Mouse (Mus musculus) lung, embryonic 14.5 days (tissue): ENCODE results near the gene Zswim3. TPM values are rescaled to one million over a fixed set of nuclear protein-coding genes. Genes with fewer than 3 reads are reported as not detected.
"Not testable (repeated sequence)": the region's sequence is repeated elsewhere in the genome, so short reads cannot be mapped to it uniquely, and the experiment has no call there.

Experiments
- ATAC-seq: fragments of 200-750 bp; cut with Nextera tagmentation; 2 replicates; pipeline ENCODE4 v1.8.0; 2017; ENCODE audit warnings: mild to moderate bottlenecking, moderate TSS enrichment, moderate library complexity; ENCODE audit not compliant: insufficient read depth
- DNase-seq: peaks from one replicate; pipeline ENCODE4 v3.0.0-alpha.2; 2015
- H3K27ac ChIP-seq: fragments of 300-500 bp; sonication (generic); 2 replicates; pipeline ENCODE4 v1.5.1; 2014; ENCODE audit warnings: low read depth, mild to moderate bottlenecking, moderate library complexity
- H3K27me3 ChIP-seq: fragments of 300-500 bp; sonication (generic); 2 replicates; pipeline ENCODE4 v1.6.1; 2014; ENCODE audit warnings: low read length, control low read depth; ENCODE audit not compliant: insufficient read depth
- H3K36me3 ChIP-seq: fragments of 300-500 bp; sonication (generic); 2 replicates; pipeline ENCODE4 v1.6.1; 2014; ENCODE audit warnings: control low read depth; ENCODE audit not compliant: insufficient read depth
- H3K4me1 ChIP-seq: fragments of 300-500 bp; sonication (generic); 2 replicates; pipeline ENCODE4 v1.6.1; 2014; ENCODE audit warnings: antibody characterized with exemption, control low read depth; ENCODE audit not compliant: insufficient read depth
- H3K4me2 ChIP-seq: fragments of 300-500 bp; sonication (generic); 2 replicates; pipeline ENCODE4 v1.6.1; 2014; ENCODE audit warnings: mild to moderate bottlenecking
- H3K4me3 ChIP-seq: fragments of 300-500 bp; sonication (generic); 2 replicates; pipeline ENCODE4 v1.5.1; 2014; ENCODE audit warnings: low read depth, low read length
- H3K9ac ChIP-seq: fragments of 300-500 bp; sonication (generic); 2 replicates; pipeline ENCODE4 v1.6.1; 2014
- H3K9me3 ChIP-seq: fragments of 300-500 bp; sonication (generic); 2 replicates; pipeline ENCODE4 v1.6.1; 2016; ENCODE audit warnings: low read depth, low read length, control low read depth
- CTCF ChIP-seq: IDR thresholded peaks from 2 replicates; pipeline ENCODE4 v1.5.1; 2016; ENCODE audit warnings: antibody characterized with exemption, low read depth
- WGBS: fragments of 180-500 bp; shearing (Covaris S2); extraction: QIAGEN DNeasy Blood & Tissue Kit; methylation state at CpG from one replicate; pipeline ENCODE4 v1.1.7; 2014; 5-methylcytosine and 5-hydroxymethylcytosine counted together
- polyA plus RNA-seq: library from polyadenylated mRNA; unstranded; fragments of >200 nt; fragmentation: Nextera tagmentation; extraction: Ambion mirVana; gene quantifications from 2 replicates; pipeline ENCODE4 v1.2.1, GENCODE M21; 2014

Gene Zswim3
- polyA plus RNA-seq, 1 experiment from 2014 or later = 7.0 TPM

DNA sequence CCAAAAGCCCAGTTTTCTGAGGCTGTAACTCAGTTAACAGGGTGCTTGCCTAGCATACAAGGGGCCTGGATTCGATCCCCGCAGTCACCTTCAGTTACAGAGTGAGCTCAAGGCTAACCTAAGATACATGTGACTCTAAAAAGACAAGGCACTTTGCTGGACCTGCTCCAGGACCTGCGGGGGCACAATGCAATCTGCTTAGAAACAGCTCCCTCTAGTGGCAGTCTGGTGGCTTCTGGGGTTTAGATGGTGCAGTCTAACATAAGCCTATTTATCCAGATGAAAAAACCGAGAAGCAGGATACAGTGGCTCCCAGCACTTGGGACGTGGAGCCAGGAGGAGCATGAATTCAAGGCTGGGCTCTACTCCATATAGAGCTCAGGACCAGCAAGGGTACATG, 10.6 kb upstream of the Zswim3 start:
- Histone ChIP-seq H3K4me3 (no peak overlapping the region), H3K4me1 (no peaks in the 10 kb centered on the region), H3K9ac (no peak overlapping the region), H3K27ac (no peak overlapping the region), H3K9me3 (no peaks in the 10 kb centered on the region), H3K36me3 (peaks cover 79% of the 10 kb centered on the region), H3K27me3 (no peaks in the 10 kb centered on the region), H3K4me2 (no peak overlapping the region)
- DNase-seq = peak; percentile 96
- TF ChIP-seq CTCF = peak; percentile 88
- WGBS = 27% methylated on average over 5 of the region's 5 CpGs
- peak; percentile 56; the same call in 1 of the 2 replicates for ATAC-seq

GRCm38 (mm10) chr2:164795868-164796267, 9.0 kb upstream of the Zswim3 start:
- no peak for TF ChIP-seq CTCF
- H3K27me3 ChIP-seq = no peaks in the 10 kb centered on the region
- no peak overlapping the region for H3K27ac ChIP-seq
- no peak overlapping the region for H3K4me2 ChIP-seq
- DNase-seq (no peak), ATAC-seq (no peak)
- 74% methylated on average over 4 of the region's 4 CpGs for WGBS
- H3K4me1 ChIP-seq = no peaks in the 10 kb centered on the region
- no peak overlapping the region for H3K9ac ChIP-seq
- peaks cover 81% of the 10 kb centered on the region for H3K36me3 ChIP-seq
- no peak overlapping the region for H3K4me3 ChIP-seq
- H3K9me3 ChIP-seq = no peaks in the 10 kb centered on the region

- not testable (repeated sequence) for H3K27me3 ChIP-seq, H3K9me3 ChIP-seq, H3K27ac ChIP-seq, H3K9ac ChIP-seq, H3K4me1 ChIP-seq, H3K4me2 ChIP-seq, ATAC-seq, H3K4me3 ChIP-seq
- H3K36me3 ChIP-seq = peaks cover 61% of the 10 kb centered on the region
- TF ChIP-seq CTCF = peak; percentile 35
- WGBS = 80% methylated on average over 6 of the region's 6 CpGs
- peak; percentile 38 for DNase-seq
These were observed 6.3 kb upstream of the Zswim3 start for GRCm38 (mm10) chr2:164798554-164798953.

DNA sequence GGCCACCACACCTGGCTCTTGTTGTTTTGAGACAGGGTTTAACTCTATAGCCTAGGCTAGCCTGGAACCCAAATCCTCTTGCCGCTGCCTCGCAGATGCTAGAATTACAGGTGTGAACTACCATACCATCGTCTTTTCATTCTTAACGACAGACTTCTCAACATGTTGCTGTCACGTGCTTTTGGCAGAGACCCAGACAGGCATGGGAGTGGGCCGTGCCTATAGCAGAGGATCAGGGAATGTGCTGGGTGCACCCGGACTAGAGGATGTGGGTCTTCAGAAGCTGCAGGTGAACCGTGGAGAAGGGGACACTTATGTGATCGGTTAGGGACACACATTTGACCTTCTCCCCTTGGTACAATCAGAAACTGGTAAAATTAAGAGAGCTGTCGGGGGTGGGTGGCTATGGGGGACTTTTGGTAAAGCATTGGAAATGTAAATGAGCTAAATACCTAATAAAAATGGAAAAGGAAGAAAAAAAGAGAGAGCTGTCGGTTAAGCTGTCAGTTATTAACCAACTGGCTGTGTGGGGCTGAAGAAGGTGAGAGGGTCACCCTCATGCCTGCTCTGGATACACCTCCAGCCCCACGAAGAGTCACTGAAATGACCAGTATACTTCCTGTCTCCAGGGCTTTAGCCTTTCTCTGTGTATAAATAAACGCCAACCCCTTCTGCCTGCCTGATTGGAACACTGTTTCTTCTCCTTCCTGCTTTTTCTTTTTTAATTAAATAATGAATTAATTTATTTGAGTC, 4.5 kb upstream of the Zswim3 start:
- DNase-seq (no peak), ATAC-seq (no peak)
- H3K27ac ChIP-seq = no peak overlapping the region
- H3K4me2 ChIP-seq = no peak overlapping the region
- no peak overlapping the region for H3K9ac ChIP-seq
- H3K9me3 ChIP-seq = no peaks in the 10 kb centered on the region
- H3K4me3 ChIP-seq = no peak overlapping the region
- H3K27me3 ChIP-seq = no peaks in the 10 kb centered on the region
- TF ChIP-seq CTCF = no peak
- peaks cover 48% of the 10 kb centered on the region for H3K36me3 ChIP-seq
- peaks cover 5% of the 10 kb centered on the region for H3K4me1 ChIP-seq
- 87% methylated on average over 13 of the region's 13 CpGs for WGBS

DNA sequence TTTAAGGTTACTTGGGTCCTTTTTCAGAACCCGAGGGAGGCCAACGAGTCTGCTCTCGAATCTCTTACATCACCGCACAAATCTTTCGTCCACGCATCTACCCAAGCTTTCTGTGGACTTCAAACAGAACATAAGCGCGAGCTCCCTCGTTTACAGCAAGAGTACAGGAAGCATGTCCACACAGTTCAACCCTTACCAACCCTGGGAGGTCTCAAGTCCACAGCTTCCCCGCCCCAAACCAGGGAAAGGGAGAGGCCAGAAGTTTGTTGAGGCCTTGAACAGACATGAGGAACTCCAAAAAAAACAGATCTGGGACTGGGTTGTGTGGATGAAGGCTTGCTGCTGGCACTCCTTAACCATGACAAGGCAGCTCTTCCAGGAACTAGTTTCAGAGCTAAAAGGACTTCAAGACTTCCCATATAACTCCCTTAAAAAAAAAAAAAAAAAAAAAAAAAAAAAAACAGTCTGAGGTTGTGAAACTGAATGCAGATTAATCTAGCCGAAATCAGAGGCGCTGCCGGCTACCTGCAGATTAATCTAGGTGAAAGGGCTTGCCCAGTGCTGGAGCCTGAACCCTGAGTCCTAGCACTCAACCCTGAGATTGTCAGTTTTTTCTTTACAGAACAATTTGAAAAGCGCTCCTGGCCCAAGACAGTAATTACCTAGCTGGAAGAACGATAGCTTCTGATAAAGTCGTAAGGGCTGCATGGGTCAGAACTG, 1.5 kb upstream of the Zswim3 start:
- no peak for DNase-seq
- peak overlapping the region; percentile 81 for H3K9ac ChIP-seq
- no peak for TF ChIP-seq CTCF
- H3K4me3 ChIP-seq = peak overlapping the region; percentile 81
- no peaks in the 10 kb centered on the region for H3K27me3 ChIP-seq
- no peak overlapping the region for H3K27ac ChIP-seq
- peaks cover 20% of the 10 kb centered on the region for H3K36me3 ChIP-seq
- ATAC-seq = no peak
- no peaks in the 10 kb centered on the region for H3K9me3 ChIP-seq
- 88% methylated on average over 16 of the region's 16 CpGs for WGBS
- H3K4me1 ChIP-seq = peaks cover 5% of the 10 kb centered on the region
- H3K4me2 ChIP-seq = peak overlapping the region; percentile 88

GRCm38 (mm10) chr2:164803921-164804313, 981 bp upstream of the Zswim3 start:
- Histone ChIP-seq H3K27ac (no peak overlapping the region), H3K27me3 (no peaks in the 10 kb centered on the region), H3K4me3 (peak overlapping the region; percentile 81), H3K4me2 (peak overlapping the region; percentile 88), H3K9me3 (no peaks in the 10 kb centered on the region), H3K9ac (peak overlapping the region; percentile 81), H3K36me3 (peaks cover 22% of the 10 kb centered on the region; the same call in 1 of the 2 replicates), H3K4me1 (peaks cover 5% of the 10 kb centered on the region)
- TF ChIP-seq CTCF = no peak
- 50% methylated on average over 1 of the region's 1 CpGs for WGBS
- no peak for ATAC-seq
- no peak for DNase-seq

DNA sequence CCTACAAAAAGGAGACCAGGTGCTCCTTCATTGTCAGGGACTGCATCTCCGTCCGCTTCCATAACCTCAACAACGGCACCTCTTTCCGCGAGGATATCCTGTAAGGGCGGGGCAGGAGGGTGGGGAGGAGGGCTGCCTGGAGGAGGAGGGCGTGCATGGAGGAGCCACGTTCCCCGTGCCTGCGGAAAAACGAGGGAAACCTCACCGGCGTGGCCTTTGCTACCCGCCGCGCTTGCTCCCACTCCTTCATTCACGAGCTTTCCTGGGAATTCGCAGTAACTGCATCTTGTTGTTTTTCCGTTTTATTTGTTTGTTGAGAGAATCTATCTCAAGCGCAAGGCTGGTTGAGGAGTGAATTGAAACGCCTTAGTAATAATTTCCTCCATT, 427 bp downstream of the Zswim3 start:
- H3K9ac ChIP-seq = peak overlapping the region; percentile 69
- no peak for TF ChIP-seq CTCF
- H3K27ac ChIP-seq = peak overlapping the region; percentile 82
- ATAC-seq = peak; percentile 44
- no peaks in the 10 kb centered on the region for H3K9me3 ChIP-seq
- peaks cover 11% of the 10 kb centered on the region; the same call in 1 of the 2 replicates for H3K36me3 ChIP-seq
- no peak for DNase-seq
- no peaks in the 10 kb centered on the region for H3K27me3 ChIP-seq
- WGBS = 2% methylated on average over 21 of the region's 21 CpGs
- H3K4me2 ChIP-seq = peak overlapping the region; percentile 88
- peak overlapping the region; percentile 81 for H3K4me3 ChIP-seq
- peaks cover 5% of the 10 kb centered on the region for H3K4me1 ChIP-seq
